Mouse (Mus musculus) embryonic fibroblast, embryonic 13.5 days (primary cell): ENCODE data around the gene Mst1. TPM values are rescaled to one million over a fixed set of nuclear protein-coding genes. Genes with fewer than 3 reads are reported as not detected.

ENCODE experiments used
- H3K27ac ChIP-seq: 2 replicates; pipeline ENCODE4 v1.5.1; 2012; ENCODE audit warnings: low read length, control low read depth, inconsistent platforms; ENCODE audit not compliant: insufficient read depth
- H3K4me1 ChIP-seq: 2 replicates; pipeline ENCODE4 v1.6.1; 2011; ENCODE audit warnings: low read length; ENCODE audit not compliant: control insufficient read depth, insufficient read depth
- H3K4me3 ChIP-seq: 2 replicates; pipeline ENCODE4 v1.5.1; 2011; ENCODE audit warnings: mild to moderate bottlenecking, control low read depth, low read length; ENCODE audit not compliant: insufficient read depth
- CTCF ChIP-seq: IDR thresholded peaks from 2 replicates; pipeline ENCODE4 v1.5.1; 2011; ENCODE audit warnings: mild to moderate bottlenecking, control low read depth, low read length, moderate library complexity, borderline replicate concordance; ENCODE audit not compliant: insufficient read depth
- POLR2A ChIP-seq: IDR thresholded peaks from 2 replicates; pipeline ENCODE4 v1.6.1; 2011; ENCODE audit warnings: low read depth, mild to moderate bottlenecking, control low read depth, low read length, moderate library complexity
- polyA plus RNA-seq: library from polyadenylated mRNA; stranded (reverse); fragments of >200 nt; gene quantifications from 2 replicates; pipeline ENCODE4 v1.2.4, GENCODE M21; 2011; ENCODE audit warnings: low read depth; ENCODE audit not compliant: missing spikeins, insufficient read length

Gene Mst1
- polyA plus RNA-seq, result not detected in 2 replicates

DNA sequence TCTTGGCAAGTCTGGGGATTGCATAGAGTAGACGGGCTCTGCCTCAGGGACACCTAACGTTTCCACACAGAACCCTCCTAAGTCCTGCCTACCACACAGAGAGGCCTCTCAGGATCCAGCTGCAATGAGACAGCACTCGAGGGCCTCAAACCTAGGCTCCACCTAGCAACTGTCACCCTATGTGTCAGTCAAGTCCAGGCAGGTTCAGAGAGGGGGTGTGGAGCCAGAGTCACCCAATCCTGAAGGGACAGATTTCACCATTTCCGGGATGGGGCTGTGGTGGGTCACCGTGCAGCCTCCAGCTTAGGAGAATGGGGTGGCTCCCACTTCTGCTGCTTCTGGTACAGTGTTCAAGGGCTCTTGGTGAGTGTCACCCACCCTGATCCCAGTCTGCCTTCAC, at the start of gene Mst1:
Gene Mst1, plus strand, starts transcription at position 269 of the 400 bp plus-strand sequence.
- H3K4me3 ChIP-seq, result peak within 1 kb of the TSS; percentile 82; the same call in 1 of the 2 replicates
- no peak for TF ChIP-seq POLR2A
- no peak within 1 kb of the TSS for H3K27ac ChIP-seq
- H3K4me1 ChIP-seq, result no peaks in the 10 kb centered on the region; the same call in 1 of the 2 replicates

GRCm38 (mm10) chr9:108032126-108032525, 48.1 kb upstream of the Mst1 start:
- Histone ChIP-seq H3K4me3 (no peak overlapping the region), H3K4me1 (no peaks in the 10 kb centered on the region), H3K27ac (no peak overlapping the region)
- no peak for TF ChIP-seq CTCF

DNA sequence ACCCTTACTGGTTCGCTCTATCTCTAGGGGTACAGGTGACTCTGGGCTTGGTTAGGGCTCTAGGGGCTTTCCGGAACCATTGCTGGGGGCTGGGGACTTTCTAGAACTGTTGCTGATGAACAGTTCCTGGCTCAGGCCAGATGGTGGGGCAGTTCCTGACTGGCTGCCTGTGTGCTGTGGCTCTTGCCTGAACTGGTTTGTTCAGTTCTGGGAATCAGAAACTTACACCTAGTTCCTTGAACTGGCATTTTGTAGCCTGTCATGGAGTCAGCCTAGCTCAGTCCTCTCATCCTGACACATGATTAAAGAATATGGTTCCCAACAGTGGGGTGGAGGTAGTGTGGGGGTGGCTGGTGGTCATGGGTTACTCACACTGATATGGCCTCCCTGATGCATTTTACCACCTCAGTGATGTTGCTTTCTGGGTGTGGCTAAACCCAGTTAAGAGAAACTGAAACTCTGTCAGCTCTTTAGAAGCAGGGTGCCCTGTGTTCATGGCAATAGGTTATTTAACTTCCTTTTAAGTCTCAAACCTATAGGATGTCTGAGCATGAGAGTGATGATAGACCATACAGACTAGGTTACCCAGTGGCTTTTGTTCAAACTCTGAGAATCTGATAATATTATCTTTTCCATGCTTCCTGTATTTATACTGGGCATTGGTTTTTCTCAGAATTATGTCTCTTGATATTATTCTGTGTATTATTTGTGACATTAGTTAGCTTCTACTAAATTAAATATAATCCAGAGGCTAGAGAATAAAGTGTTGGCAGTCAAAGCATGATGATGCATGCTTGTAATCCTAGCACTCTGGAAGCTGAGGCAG, 44.7 kb upstream of the Mst1 start:
- no peaks in the 10 kb centered on the region for H3K4me1 ChIP-seq
- TF ChIP-seq POLR2A, result no peak
- no peak for TF ChIP-seq CTCF
- H3K4me3 ChIP-seq, result no peak overlapping the region
- no peak overlapping the region for H3K27ac ChIP-seq

DNA sequence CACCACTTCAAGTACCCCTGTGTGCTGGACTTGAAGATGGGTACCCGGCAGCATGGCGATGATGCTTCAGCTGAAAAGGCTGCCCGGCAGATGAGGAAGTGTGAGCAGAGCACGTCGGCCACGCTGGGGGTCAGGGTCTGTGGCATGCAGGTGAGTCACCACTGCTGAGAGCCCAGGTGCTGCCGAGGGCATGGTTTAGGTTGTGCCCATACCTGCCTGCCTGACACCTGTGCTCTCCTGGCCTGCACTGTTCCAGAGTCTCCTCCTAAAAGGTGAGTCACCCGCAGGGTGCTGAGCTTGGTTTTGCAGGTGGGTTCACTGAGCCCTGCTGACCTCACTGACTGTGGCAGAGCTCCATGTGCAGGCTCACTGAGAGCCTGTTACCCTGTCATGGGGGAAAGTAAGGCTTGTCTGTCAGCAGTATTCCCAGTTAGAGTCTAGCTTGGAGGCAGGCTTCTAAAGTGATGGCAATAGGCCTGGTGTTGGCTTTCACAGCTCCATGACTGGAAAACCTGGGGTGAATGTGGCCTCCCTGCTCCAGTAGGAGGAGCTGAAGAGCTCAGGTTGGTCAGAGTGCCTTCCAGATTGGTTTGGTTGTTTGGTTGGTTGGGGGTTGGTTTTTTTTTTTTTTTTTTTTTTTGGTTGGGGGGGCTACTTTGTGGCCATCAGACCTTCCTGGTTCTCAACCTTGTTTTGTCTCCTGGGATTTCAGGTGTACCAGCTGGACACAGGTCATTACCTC, 35.3 kb upstream of the Mst1 start:
- no peak overlapping the region for H3K27ac ChIP-seq
- 0 out of 2 replicates have a peak, but pooled peaks cover 4% of the 10 kb centered on the region for H3K4me1 ChIP-seq
- no peak for TF ChIP-seq CTCF
- H3K4me3 ChIP-seq, result no peak overlapping the region

DNA sequence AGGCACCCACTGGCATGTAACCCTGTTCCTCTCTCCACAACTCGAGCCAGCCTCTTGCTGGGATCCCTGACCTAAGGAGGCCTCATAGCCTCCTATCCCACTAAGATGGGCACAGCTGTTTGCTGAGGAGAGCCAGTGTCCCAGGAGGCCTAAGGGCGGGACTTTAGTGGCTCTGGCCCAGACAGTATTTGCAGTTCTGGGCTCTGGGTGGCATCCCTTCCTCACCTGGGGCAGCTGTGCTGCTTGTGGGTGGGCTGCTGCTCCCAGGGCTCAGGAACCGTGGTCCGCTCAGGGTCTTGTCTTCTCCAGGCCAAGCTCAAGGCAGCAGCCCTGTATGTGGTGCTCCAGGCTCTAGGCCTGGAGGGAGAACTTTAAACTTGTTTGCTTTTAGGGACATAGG, 33.7 kb upstream of the Mst1 start:
- TF ChIP-seq CTCF, result no peak
- TF ChIP-seq POLR2A, result no peak
- Histone ChIP-seq H3K4me1 (0 out of 2 replicates have a peak, but pooled peaks cover 4% of the 10 kb centered on the region), H3K4me3 (no peak overlapping the region), H3K27ac (no peak overlapping the region)

GRCm38 (mm10) chr9:108047601-108048565, 32.4 kb upstream of the Mst1 start:
- Histone ChIP-seq H3K27ac (peak overlapping the region; percentile 51), H3K4me3 (peak overlapping the region; percentile 30), H3K4me1 (0 out of 2 replicates have a peak, but pooled peaks cover 4% of the 10 kb centered on the region)
- no peak for TF ChIP-seq CTCF
- no peak for TF ChIP-seq POLR2A

- Histone ChIP-seq H3K27ac (peak overlapping the region; percentile 51), H3K4me1 (0 out of 2 replicates have a peak, but pooled peaks cover 4% of the 10 kb centered on the region), H3K4me3 (peak overlapping the region; percentile 30)
- TF ChIP-seq CTCF (no peak), POLR2A (no peak)
Measured at GRCm38 (mm10) chr9:108048566-108048955, 31.7 kb upstream of the Mst1 start.

DNA sequence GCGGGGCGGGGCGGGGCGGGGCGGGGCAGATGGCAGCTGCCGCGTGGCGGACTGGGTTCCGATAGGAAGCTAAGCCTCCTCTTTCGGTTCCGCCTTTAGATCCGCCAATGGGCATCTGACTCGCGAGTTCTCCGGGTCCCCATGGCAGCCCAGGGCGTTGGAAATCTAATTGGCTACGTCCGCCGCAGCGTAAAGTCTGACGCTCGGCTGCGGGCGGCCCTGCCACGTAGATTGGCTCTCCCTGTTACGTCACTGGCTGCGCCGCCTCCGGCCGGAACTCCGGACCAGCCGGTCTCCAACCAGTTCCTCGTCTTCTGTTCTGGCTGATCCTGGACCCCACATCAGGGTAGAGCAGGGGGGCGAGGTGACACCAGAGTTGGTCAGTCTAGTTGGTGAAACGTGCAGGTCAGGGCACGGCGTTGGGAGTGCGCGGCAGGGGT, 31.2 kb upstream of the Mst1 start, which contains the start of gene Gmppb:
Gene Gmppb, plus strand, starts transcription at position 227 of the 440 bp plus-strand sequence.
- Histone ChIP-seq H3K4me1 (0 out of 2 replicates have a peak, but pooled peaks cover 4% of the 10 kb centered on the region), H3K4me3 (peak within 1 kb of the TSS; percentile 72), H3K27ac (peak within 1 kb of the TSS; percentile 51)
- TF ChIP-seq CTCF (no peak), POLR2A (peak; percentile 91)
